Mouse (Mus musculus): ENCODE results near the gene Chil1.

The Chil1 gene

DNA sequence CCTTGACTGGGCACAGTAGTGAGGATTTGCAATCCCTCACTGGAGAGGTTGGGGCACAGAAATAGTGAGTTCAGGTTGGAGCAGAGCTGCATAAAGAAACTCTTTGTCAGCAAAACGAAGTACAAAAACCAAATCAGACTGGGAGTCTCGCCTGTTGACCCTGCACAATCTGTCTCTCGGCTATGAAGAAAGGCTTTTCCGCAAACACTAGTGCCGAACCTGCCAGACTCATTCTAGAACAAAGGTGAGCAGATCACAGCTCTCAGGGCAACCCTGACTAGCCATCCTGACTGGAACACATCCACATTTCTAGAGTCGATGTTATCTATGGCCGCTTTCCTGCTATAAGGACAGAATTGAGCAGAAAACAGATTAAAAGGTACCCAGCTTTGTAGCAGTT lies 8.9 kb upstream of the Chil1 start:
- no peak for DNase-seq (ENCODE audit: low spot score)

GRCm38 (mm10) chr1:134177976-134178375 lies 4.0 kb upstream of the Chil1 start:
- no peak for DNase-seq (ENCODE audit: low spot score)

- DNase-seq (ENCODE audit: low spot score) = no peak
Observed at GRCm38 (mm10) chr1:134184089-134184488, 2.1 kb downstream of the Chil1 start.

DNA sequence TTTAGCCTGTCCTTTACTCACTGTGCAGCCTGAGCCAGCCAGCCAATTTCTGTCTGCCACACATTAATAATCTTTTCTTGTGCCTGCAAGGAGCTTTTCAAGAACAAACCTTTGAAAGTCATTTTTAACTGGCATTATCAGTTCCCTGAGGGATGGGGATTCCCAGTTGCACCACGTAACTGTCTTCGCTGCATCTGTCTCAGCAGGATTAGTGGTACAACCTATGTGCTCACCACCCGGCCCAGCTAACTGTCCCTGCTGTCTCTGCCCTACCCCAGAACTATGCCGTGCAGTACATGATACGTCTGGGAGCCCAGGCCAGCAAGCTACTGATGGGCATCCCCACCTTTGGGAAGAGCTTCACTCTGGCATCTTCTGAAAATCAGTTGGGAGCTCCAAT lies 6.2 kb downstream of the Chil1 start:
- no peak for DNase-seq (ENCODE audit: low spot score)

- no peak for DNase-seq (ENCODE audit: low spot score)
Observed at GRCm38 (mm10) chr1:134188989-134189729, 7.2 kb downstream of the Chil1 start.

- no peak for DNase-seq (ENCODE audit: low spot score)
Observed at GRCm38 (mm10) chr1:134191192-134191591, 9.2 kb downstream of the Chil1 start.

GRCm38 (mm10) chr1:134192024-134192423 lies 10.0 kb downstream of the Chil1 start:
- no peak for DNase-seq (ENCODE audit: low spot score)

- no peak for DNase-seq (ENCODE audit: low spot score)
Observed at GRCm38 (mm10) chr1:134193126-134193525, 11.2 kb downstream of the Chil1 start, which contains the start of gene Mybph. Gene Mybph (plus strand): TSS chr1:134193448.

GRCm38 (mm10) chr1:134193674-134194197 lies 11.8 kb downstream of the Chil1 start:
- DNase-seq (ENCODE audit: low spot score) = no peak

DNA sequence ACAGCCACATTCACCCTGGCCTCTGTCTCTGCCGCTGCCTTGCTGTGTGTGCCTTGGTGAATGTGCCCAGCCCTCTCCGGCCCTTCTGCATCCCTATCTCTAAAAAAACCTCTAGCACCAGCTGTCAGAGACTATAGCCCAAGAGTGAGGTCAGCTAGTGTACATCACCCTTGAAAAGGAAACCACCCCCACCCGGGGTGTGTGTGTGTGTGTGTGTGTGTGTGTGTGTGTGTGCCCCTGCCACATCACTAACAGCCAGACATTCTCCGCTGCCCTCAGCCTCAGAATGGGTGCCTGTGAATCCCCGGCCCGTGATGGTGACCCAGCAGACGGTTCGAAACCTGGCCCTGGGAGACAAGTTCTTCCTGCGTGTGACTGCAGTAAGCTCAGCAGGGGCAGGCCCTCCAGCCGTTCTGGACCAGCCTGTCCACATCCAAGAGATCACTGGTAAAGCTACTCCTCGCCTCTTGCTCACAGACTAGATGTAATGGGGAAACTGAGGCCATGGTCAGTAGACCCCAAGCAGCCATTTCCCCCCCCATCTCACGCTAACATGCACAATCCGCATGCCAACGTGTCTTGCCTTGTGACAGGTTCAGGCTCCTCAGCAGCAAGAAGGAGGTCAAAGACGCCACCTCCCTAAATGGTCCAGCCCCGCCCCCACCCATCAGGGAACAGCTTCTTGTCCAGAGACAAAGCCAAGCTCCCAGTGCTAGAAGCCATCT lies 12.5 kb downstream of the Chil1 start:
- no peak for DNase-seq (ENCODE audit: low spot score)

DNA sequence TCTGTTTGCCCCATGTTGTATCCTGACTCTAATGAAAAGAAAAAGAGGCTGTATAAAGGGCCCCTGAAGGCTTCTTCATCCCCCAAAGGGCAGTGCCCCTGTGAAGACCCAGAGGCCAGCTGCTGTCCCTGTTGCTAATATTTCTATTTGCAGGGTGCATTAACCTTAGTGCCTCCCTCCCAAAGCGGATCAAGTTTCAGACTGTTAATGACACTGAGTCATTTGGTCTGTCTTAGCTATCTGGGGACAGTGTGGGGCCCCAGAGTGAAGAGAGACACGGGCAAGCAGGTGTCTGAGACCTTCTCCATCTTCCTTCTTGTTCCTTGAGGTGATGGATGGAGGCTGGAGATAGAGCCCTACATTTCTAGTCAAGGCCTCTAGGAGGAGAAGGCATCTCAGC lies 13.1 kb downstream of the Chil1 start:
- no peak for DNase-seq (ENCODE audit: low spot score)

GRCm38 (mm10) chr1:134195571-134195970 lies 13.6 kb downstream of the Chil1 start:
- no peak for DNase-seq (ENCODE audit: low spot score)

DNA sequence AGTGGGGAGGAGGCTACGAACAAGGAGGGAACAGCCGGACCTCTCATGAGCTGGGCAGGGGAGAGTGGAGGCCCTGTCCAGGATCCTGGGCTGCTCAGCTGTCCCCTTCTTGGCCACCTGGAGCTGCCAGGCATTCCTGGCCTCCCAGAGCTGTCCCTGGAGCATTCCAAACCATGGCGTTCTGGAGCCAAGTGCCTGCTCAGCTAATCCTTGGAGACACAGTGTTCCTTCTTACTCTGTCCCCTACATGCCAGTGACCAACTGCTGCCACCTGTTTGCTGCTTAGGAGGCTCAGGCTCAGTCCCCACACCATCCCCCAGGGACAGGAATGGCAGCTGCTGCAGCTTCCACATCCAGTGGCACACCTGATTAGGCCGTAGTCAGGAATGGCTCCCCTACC lies 14.0 kb downstream of the Chil1 start:
- no peak for DNase-seq (ENCODE audit: low spot score)

DNA sequence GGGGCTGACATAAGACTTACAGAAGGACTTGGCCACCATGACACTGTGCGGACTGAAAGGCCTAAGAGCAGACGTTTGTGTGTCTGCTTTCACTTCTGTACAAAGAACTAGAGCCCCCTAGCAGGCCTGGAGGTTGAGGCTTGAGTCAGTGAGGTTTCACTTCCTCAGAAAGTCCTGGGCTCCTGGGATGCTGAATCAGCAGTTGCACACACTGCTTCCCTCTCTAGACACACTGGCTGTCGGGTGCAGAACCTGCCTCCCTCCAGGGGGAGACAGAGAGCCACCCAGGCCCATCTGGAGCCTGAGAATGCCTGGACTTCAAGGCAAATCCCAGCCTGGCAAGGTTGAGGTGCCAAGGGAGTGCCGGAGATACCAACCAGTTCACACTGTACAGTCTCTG lies 14.4 kb downstream of the Chil1 start:
- DNase-seq (ENCODE audit: low spot score) = peak; percentile 23

- no peak for DNase-seq (ENCODE audit: low spot score)
Observed at GRCm38 (mm10) chr1:134197325-134197982, 15.5 kb downstream of the Chil1 start.

DNA sequence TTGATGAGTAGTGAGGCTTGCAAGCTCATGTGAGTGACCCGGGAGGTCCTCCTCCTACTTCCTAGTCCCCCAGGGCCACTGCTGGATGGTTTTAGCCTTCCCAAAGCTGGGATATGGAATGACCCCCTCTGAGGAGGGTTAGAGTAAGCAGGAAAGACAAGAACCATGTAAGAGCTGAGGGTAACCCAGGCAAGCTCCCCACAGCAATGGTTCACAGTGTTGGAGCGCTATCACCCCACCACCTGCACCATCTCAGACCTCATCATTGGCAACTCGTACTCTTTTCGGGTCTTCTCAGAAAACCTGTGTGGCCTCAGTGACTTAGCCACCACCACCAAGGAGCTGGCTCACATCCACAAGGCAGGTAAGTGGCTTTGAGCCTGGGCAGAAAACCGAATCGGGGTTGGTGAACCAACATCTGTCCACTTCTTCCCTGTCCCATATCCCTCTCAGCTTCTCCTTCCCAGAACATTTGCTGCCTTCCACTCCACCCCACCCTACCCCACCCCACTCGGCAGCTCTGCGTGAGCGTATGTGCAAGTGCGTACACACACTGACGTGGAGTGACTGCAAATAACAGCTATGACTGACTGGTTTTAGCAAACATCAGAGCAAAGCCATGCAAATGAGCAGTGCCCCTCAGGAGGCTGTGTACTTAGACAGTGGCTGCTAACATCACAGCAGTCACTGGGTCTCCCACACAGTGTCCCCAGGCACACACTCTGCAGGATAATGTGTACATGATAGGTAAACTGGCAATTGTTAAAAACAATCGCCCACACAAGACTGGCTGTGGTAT lies 16.4 kb downstream of the Chil1 start:
- DNase-seq (ENCODE audit: low spot score) = no peak

- no peak for DNase-seq (ENCODE audit: low spot score)
Observed at GRCm38 (mm10) chr1:134200481-134200880, 18.5 kb downstream of the Chil1 start.

- no peak for DNase-seq (ENCODE audit: low spot score)
Observed at GRCm38 (mm10) chr1:134200998-134201686, 19.2 kb downstream of the Chil1 start.

GRCm38 (mm10) chr1:134201751-134202420 lies 19.9 kb downstream of the Chil1 start:
- DNase-seq (ENCODE audit: low spot score) = no peak

GRCm38 (mm10) chr1:134204230-134204629 lies 22.3 kb downstream of the Chil1 start:
- no peak for DNase-seq (ENCODE audit: low spot score)
